Mouse (Mus musculus): ENCODE measurements around the gene Smc3. TPM values are rescaled to one million over a fixed set of nuclear protein-coding genes. Genes with fewer than 3 reads are reported as not detected.

Smc3 gene
- polyA plus RNA-seq, 1 experiment from 2014 or later, result 78.8 TPM

DNA sequence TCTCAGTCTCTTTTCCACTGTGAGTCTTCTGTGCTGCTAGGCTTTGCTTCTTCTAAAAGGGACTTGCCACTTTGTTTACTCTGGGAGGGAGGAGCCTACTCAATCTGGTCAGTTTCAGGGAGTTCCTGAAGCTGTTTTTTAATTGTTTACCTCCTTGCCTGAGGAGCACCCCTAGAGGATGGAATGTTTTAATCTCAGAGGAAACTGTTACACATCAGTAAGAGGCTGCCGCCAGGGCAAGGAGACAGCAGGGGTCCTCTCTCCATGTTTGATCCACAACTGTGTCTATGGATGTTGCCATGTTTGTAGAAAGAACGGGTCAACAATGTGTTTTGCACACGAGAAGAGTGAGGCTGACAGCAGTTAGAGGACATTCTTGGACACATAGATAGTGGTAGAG is 39.8 kb upstream of the Smc3 start:
- Histone ChIP-seq H3K4me2 (replicated peaks; ENCODE audit: low read depth, low read length) (no peak overlapping the region), H3K4me1 (ENCODE audit: control insufficient read depth, insufficient read depth, low read length) (peaks cover 6% of the 10 kb centered on the region; the same call in 1 of the 2 replicates), H3K4me3 (ENCODE audit: low read depth, low read length) (no peak overlapping the region), H3K36me3 (ENCODE audit: control insufficient read depth, insufficient read depth, low read length) (no peaks in the 10 kb centered on the region), H3K9ac (replicated peaks; ENCODE audit: low read depth, low read length) (no peak overlapping the region), H3K27me3 (ENCODE audit: control insufficient read depth, insufficient read depth, low read length) (no peaks in the 10 kb centered on the region), H3K27ac (ENCODE audit: low read length) (no peak overlapping the region), H3K9me3 (ENCODE audit: control insufficient read depth, low read depth, low read length) (no peaks in the 10 kb centered on the region)
- no peak for ATAC-seq (ENCODE audit: insufficient number of reproducible peaks, insufficient read depth, low FRiP score, low read depth)
- 88% methylated on average over 3 of the region's 3 CpGs for WGBS

DNA sequence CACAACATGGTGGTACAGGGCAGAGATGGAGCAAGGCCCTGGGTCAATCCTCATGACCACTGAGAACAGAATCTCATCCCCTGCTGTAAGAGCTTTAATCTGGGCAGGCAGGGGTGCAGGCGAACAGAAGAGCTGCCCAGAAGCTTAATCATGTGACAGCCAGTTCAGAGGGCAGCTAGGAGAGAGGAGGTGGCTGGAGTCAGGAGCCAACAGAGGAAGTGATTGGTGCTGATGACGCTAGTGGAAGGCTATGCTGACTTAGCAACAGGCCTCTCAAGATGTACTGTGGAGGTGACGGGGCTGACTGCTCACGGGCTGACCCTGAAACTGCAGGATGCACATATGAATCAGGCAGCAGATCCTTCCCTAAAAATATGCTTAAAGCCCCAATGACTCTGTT is 36.0 kb upstream of the Smc3 start:
- 41% methylated on average over 4 of the region's 4 CpGs for WGBS

DNA sequence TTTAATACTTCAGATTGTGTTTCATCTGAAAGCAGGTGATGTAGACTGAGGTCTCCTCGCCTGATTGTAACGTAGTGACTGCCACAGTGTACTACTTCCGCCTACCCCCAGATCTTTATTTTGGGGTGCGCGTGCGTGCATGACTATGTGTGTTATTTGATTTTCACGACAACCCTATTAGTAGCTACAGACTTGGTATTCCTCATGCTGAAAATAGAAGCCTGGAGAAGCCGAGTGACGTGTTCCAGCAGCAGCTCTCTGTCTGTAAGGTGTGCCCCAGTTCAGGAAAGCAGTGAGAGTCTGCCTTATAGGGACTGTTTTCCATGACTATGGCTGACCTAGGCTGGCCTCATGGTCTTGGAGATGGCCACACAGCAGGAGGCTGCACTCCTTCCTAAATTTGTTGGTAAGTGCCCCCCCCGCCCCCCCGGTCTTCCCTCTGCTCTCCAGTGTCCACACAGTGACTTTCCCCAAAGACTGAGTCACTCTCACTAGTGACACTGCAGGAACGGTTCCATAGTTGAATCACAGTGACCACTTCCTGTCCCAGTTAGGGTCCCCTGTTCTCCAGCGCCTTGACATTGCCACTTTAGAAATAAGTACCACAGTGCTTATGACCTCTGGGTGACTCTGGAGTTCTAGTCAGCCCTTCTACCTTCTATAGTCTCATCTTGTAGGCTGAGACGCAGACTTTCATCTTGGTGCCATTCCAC is 34.5 kb upstream of the Smc3 start:
- Histone ChIP-seq H3K36me3 (ENCODE audit: control insufficient read depth, insufficient read depth, low read length) (no peaks in the 10 kb centered on the region), H3K9me3 (ENCODE audit: control insufficient read depth, low read depth, low read length) (no peaks in the 10 kb centered on the region), H3K4me1 (ENCODE audit: control insufficient read depth, insufficient read depth, low read length) (no peaks in the 10 kb centered on the region), H3K27ac (ENCODE audit: low read length) (no peak overlapping the region), H3K4me2 (replicated peaks; ENCODE audit: low read depth, low read length) (no peak overlapping the region), H3K4me3 (ENCODE audit: low read depth, low read length) (no peak overlapping the region), H3K27me3 (ENCODE audit: control insufficient read depth, insufficient read depth, low read length) (no peaks in the 10 kb centered on the region), H3K9ac (replicated peaks; ENCODE audit: low read depth, low read length) (no peak overlapping the region)
- ATAC-seq (ENCODE audit: insufficient number of reproducible peaks, insufficient read depth, low FRiP score, low read depth), result no peak
- WGBS, result 93% methylated on average over 14 of the region's 14 CpGs

More for the DNA sequence above, 36.0 kb upstream of the Smc3 start:
- no peaks in the 10 kb centered on the region for H3K4me1 ChIP-seq (ENCODE audit: control insufficient read depth, insufficient read depth, low read length)
- no peak overlapping the region for H3K4me3 ChIP-seq (ENCODE audit: low read depth, low read length)
- H3K9me3 ChIP-seq (ENCODE audit: control insufficient read depth, low read depth, low read length), result no peaks in the 10 kb centered on the region
- no peaks in the 10 kb centered on the region for H3K36me3 ChIP-seq (ENCODE audit: control insufficient read depth, insufficient read depth, low read length)
- H3K9ac ChIP-seq (replicated peaks; ENCODE audit: low read depth, low read length), result no peak overlapping the region
- no peak overlapping the region for H3K27ac ChIP-seq (ENCODE audit: low read length)
- H3K27me3 ChIP-seq (ENCODE audit: control insufficient read depth, insufficient read depth, low read length), result no peaks in the 10 kb centered on the region
- no peak overlapping the region for H3K4me2 ChIP-seq (replicated peaks; ENCODE audit: low read depth, low read length)
- no peak for ATAC-seq (ENCODE audit: insufficient number of reproducible peaks, insufficient read depth, low FRiP score, low read depth)

DNA sequence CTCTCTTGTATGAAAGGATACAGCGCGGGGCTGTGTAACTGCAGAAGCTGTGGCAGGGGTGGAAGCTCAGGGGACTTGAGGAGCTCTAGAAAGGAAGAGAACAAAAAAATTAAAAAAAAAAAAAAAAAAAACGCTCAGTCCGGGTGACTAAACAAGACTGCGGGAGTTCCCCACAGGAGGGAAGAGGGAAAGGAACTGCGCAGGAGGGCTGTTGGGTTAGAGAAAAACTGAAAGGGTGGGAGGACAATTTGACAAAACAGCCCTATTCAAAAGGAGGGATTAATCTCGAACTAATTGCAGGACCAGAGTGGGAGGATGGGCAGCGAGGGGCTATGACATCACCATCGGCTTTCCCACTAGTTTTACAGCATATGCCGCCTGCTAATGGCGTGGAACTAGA is 32.3 kb upstream of the Smc3 start:
- Histone ChIP-seq H3K9me3 (ENCODE audit: control insufficient read depth, low read depth, low read length) (no peaks in the 10 kb centered on the region), H3K27ac (ENCODE audit: low read length) (no peak overlapping the region), H3K36me3 (ENCODE audit: control insufficient read depth, insufficient read depth, low read length) (no peaks in the 10 kb centered on the region), H3K4me2 (replicated peaks; ENCODE audit: low read depth, low read length) (no peak overlapping the region), H3K4me3 (ENCODE audit: low read depth, low read length) (no peak overlapping the region), H3K27me3 (ENCODE audit: control insufficient read depth, insufficient read depth, low read length) (no peaks in the 10 kb centered on the region), H3K4me1 (ENCODE audit: control insufficient read depth, insufficient read depth, low read length) (no peaks in the 10 kb centered on the region), H3K9ac (replicated peaks; ENCODE audit: low read depth, low read length) (no peak overlapping the region)
- ATAC-seq (ENCODE audit: insufficient number of reproducible peaks, insufficient read depth, low FRiP score, low read depth), result no peak
- WGBS, result 54% methylated on average over 11 of the region's 11 CpGs

DNA sequence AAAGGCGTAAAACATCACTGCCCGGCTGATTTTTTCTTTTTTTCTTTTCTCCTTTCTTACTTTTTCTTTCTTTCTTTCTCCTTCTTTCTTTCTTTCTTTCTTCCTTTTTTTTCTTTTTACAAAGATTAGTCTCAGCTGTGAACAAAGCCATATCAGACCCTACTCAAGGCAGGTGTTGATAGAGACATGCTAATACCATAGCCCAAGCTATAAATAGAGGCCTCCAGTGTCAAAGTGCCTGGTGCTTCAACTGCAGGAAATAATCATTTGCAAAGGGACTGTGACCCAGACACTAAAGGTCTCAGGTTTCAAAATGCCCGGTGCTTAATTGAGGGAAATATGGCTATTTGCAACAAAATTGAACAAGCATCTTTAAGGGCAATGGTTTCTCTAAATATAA is 31.6 kb upstream of the Smc3 start:
- no peaks in the 10 kb centered on the region for H3K36me3 ChIP-seq (ENCODE audit: control insufficient read depth, insufficient read depth, low read length)
- H3K4me2 ChIP-seq (replicated peaks; ENCODE audit: low read depth, low read length), result no peak overlapping the region
- H3K4me1 ChIP-seq (ENCODE audit: control insufficient read depth, insufficient read depth, low read length), result 0 out of 2 replicates have a peak, but pooled peaks cover 5% of the 10 kb centered on the region
- H3K27ac ChIP-seq (ENCODE audit: low read length), result no peak overlapping the region
- H3K4me3 ChIP-seq (ENCODE audit: low read depth, low read length), result no peak overlapping the region
- ATAC-seq (ENCODE audit: insufficient number of reproducible peaks, insufficient read depth, low FRiP score, low read depth), result no peak
- no peaks in the 10 kb centered on the region for H3K9me3 ChIP-seq (ENCODE audit: control insufficient read depth, low read depth, low read length)
- H3K27me3 ChIP-seq (ENCODE audit: control insufficient read depth, insufficient read depth, low read length), result no peaks in the 10 kb centered on the region
- 74% methylated on average over 3 of the region's 3 CpGs for WGBS
- no peak overlapping the region for H3K9ac ChIP-seq (replicated peaks; ENCODE audit: low read depth, low read length)

DNA sequence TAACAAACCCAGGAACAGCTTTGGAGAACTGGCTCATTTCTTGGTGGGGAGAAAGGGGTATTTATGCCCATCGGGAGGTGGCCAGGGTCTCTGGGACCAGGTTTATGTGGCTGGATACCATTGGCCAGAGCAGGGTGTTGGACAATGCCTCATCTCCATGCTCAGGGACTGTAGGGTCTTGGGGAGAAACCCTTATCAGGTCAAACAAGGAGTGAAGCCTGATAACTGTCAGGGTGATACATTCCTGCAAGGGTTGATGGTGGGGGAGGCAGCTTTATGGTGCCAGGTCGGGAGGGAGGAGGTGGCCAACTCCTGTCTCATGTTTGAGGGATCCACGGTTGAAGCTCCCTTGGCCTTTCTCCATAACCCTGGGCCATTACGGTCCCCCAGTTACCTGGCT is 29.1 kb upstream of the Smc3 start:
- Histone ChIP-seq H3K27me3 (ENCODE audit: control insufficient read depth, insufficient read depth, low read length) (no peaks in the 10 kb centered on the region), H3K9ac (replicated peaks; ENCODE audit: low read depth, low read length) (no peak overlapping the region), H3K9me3 (ENCODE audit: control insufficient read depth, low read depth, low read length) (no peaks in the 10 kb centered on the region), H3K36me3 (ENCODE audit: control insufficient read depth, insufficient read depth, low read length) (no peaks in the 10 kb centered on the region), H3K4me1 (ENCODE audit: control insufficient read depth, insufficient read depth, low read length) (0 out of 2 replicates have a peak, but pooled peaks cover 5% of the 10 kb centered on the region), H3K4me2 (replicated peaks; ENCODE audit: low read depth, low read length) (no peak overlapping the region), H3K4me3 (ENCODE audit: low read depth, low read length) (no peak overlapping the region), H3K27ac (ENCODE audit: low read length) (no peak overlapping the region)
- WGBS, result 76% methylated on average over 4 of the region's 4 CpGs
- ATAC-seq (ENCODE audit: insufficient number of reproducible peaks, insufficient read depth, low FRiP score, low read depth), result no peak

DNA sequence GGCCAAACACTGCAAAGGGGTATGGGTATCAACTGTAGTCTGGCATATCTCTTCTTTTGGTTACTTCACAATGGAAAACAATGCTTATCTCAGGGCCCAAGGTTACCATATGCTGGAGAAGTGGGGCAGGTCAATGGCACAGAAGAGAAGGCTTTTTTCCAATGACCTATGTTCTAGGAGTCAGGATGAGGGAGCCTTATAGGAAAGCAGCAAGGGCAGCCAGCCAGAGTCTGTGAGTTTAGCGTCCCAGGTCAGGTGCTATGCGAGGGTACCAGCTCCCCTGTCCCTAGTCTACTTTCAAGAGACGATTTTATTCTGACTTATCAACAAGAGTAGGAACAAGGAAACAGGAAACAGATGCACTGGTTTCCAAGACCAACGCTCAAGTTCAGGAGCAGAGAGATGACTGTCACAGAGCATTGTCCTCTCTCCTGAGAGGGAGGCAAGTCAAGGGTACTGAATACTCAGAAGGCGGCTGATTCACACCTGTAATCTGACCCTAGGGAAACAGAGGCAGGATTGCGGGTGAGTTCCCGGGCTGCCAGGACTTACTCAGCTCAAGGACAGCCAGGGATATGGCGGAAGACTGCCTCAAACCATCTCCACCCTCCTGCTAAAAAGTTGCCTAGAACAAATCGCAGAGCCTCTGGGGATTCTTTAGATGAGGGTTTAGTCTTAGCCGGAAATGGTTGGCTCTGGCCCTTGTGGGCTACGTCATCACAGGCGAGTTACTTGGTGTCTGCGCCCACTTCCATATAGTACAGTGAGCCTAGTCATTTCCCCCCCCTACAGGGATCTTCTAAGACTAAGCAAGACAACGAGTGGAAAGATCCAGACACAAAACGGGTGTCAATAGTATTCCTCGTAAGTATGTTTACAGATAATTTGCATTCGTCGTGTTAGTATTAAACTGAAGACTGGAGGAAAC is 28.4 kb upstream of the Smc3 start:
- Histone ChIP-seq H3K4me1 (ENCODE audit: control insufficient read depth, insufficient read depth, low read length) (peaks cover 5% of the 10 kb centered on the region; the same call in 1 of the 2 replicates), H3K4me2 (replicated peaks; ENCODE audit: low read depth, low read length) (no peak overlapping the region), H3K4me3 (ENCODE audit: low read depth, low read length) (no peak overlapping the region), H3K9me3 (ENCODE audit: control insufficient read depth, low read depth, low read length) (no peaks in the 10 kb centered on the region), H3K9ac (replicated peaks; ENCODE audit: low read depth, low read length) (no peak overlapping the region), H3K27ac (ENCODE audit: low read length) (no peak overlapping the region), H3K36me3 (ENCODE audit: control insufficient read depth, insufficient read depth, low read length) (no peaks in the 10 kb centered on the region), H3K27me3 (ENCODE audit: control insufficient read depth, insufficient read depth, low read length) (no peaks in the 10 kb centered on the region)
- no peak for ATAC-seq (ENCODE audit: insufficient number of reproducible peaks, insufficient read depth, low FRiP score, low read depth)
- WGBS, result 67% methylated on average over 18 of the region's 18 CpGs

DNA sequence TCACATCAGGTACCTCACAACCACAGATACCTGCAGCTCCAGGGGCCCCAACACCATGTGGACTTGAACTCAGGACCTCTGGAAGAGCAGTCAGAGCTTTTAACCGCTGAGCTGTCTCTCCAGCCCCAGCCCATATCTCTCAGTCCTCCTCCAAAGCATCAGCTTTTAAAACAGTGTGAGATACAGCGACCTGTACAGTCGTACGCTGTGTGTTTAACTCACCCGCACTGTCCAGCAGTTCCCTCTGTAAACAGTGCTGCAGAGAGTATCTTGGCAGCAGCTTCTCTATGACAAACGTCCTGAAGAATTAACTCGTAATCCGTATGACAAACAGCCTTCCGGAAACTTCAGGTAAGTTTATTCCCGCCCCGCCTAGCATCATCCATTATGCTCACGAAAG is 27.6 kb upstream of the Smc3 start:
- Histone ChIP-seq H3K27me3 (ENCODE audit: control insufficient read depth, insufficient read depth, low read length) (no peaks in the 10 kb centered on the region), H3K9ac (replicated peaks; ENCODE audit: low read depth, low read length) (no peak overlapping the region), H3K4me2 (replicated peaks; ENCODE audit: low read depth, low read length) (no peak overlapping the region), H3K4me3 (ENCODE audit: low read depth, low read length) (no peak overlapping the region), H3K4me1 (ENCODE audit: control insufficient read depth, insufficient read depth, low read length) (peaks cover 8% of the 10 kb centered on the region; the same call in 1 of the 2 replicates), H3K27ac (ENCODE audit: low read length) (no peak overlapping the region), H3K36me3 (ENCODE audit: control insufficient read depth, insufficient read depth, low read length) (no peaks in the 10 kb centered on the region), H3K9me3 (ENCODE audit: control insufficient read depth, low read depth, low read length) (no peaks in the 10 kb centered on the region)
- 26% methylated on average over 12 of the region's 12 CpGs for WGBS
- no peak for ATAC-seq (ENCODE audit: insufficient number of reproducible peaks, insufficient read depth, low FRiP score, low read depth)

Measured in stomach, embryonic 14.5 days (tissue).